13 mouse cellular contexts compared by ENCODE assay signal in genomic region chr10:12813881-12814280, GRCm38 (mm10). TPM values are rescaled to one million over a fixed set of nuclear protein-coding genes. Genes with fewer than 3 reads are reported as not detected.
A peak's percentile ranks its signal among the peaks of the same experiment; 100 is the strongest.
DNase-seq lines count a peak whose midpoint lies in the region; ATAC-seq and TF ChIP-seq lines count a peak whose summit lies in the region.
"Had no signal": no experiment of that assay in that cellular context is flagged by ENCODE, and none has a peak within 500 bp of the region (broad histone marks: within the 10 kb centered on the region; RNA-seq: fewer than 3 reads in every experiment).

No protein-coding gene starts in this region.

- H3K79me2 ChIP-seq in CH12.LX (replicated peaks; ENCODE audit: control insufficient read depth, extremely low read depth, insufficient read depth, poor library complexity, severe bottlenecking), result no peaks in the 10 kb centered on the region

- peak; percentile 83 for TF ChIP-seq EP300 in CH12.LX (IDR thresholded peaks at IDR 0.05; ENCODE audit: low read length)

- no peak for ATAC-seq in heart, embryonic 15.5 days (replicated peaks; ENCODE audit: insufficient number of reproducible peaks, insufficient read depth, low FRiP score, low read depth)
- ATAC-seq in liver, embryonic 12.5 days, result no peak

- no peak overlapping the region for H3K9ac ChIP-seq in heart, embryonic 15.5 days
- no peak overlapping the region for H3K9ac ChIP-seq in CH12.LX (ENCODE audit: insufficient read depth, low read depth)
- peak overlapping the region; percentile 68 for H3K9ac ChIP-seq in liver, embryonic 12.5 days
- H3K9ac ChIP-seq: hindbrain, embryonic 12.5 days had no signal

- H3K4me1 ChIP-seq in heart, embryonic 15.5 days (replicated peaks), result peaks cover 66% of the 10 kb centered on the region
- peaks cover 17 to 25% of the 10 kb centered on the region in 2 experiments for H3K4me1 ChIP-seq in CH12.LX (ENCODE audit: control insufficient read depth in 1 of 2, insufficient read depth in 2 of 2)
- H3K4me1 ChIP-seq in liver, embryonic 12.5 days, result peaks cover 77% of the 10 kb centered on the region
- H3K4me1 ChIP-seq: hindbrain, embryonic 12.5 days had no signal

- 77% methylated on average over 4 of the region's 4 CpGs for WGBS in heart, embryonic 15.5 days
- 35% methylated on average over 4 of the region's 4 CpGs for WGBS in liver, embryonic 12.5 days (ENCODE audit: insufficient replicate concordance)

- H3K4me2 ChIP-seq in heart, embryonic 15.5 days, result no peak overlapping the region
- H3K4me2 ChIP-seq in CH12.LX (ENCODE audit: insufficient read depth, low read depth, poor library complexity, severe bottlenecking), result no peak overlapping the region
- peak overlapping the region; percentile 75 for H3K4me2 ChIP-seq in liver, embryonic 12.5 days
- H3K4me2 ChIP-seq: hindbrain, embryonic 12.5 days had no signal

- no peaks in the 10 kb centered on the region for H3K9me3 ChIP-seq in heart, embryonic 15.5 days (replicated peaks)
- H3K9me3 ChIP-seq in CH12.LX (replicated peaks; ENCODE audit: low read length), result no peaks in the 10 kb centered on the region
- H3K9me3 ChIP-seq in liver, embryonic 12.5 days (replicated peaks), result no peaks in the 10 kb centered on the region
- H3K9me3 ChIP-seq: hindbrain, embryonic 12.5 days; midbrain, embryonic 10.5 days had no signal

- no peak for TF ChIP-seq RAD21 in CH12.LX (IDR thresholded peaks at IDR 0.05; ENCODE audit: low read depth, low read length)

- in situ Hi-C loops in CH12.LX (cut with MboI; ENCODE audit: low pct_ligation_motif_present, low pct_unique_long_range_greater_than_20kb, low sequenced_read_pairs), result no loop called here

- peak overlapping the region; percentile 81 for H3K27ac ChIP-seq in heart, embryonic 15.5 days
- no peak overlapping the region for H3K27ac ChIP-seq in CH12.LX (ENCODE audit: insufficient read depth, low read depth)
- peak overlapping the region; percentile 93 for H3K27ac ChIP-seq in liver, embryonic 12.5 days
- H3K27ac ChIP-seq: hindbrain, embryonic 12.5 days; midbrain, embryonic 10.5 days had no signal

- DNase-seq in heart, postnatal 4 days, result no peak
- DNase-seq in 416B (ENCODE audit: low read depth) (peak; percentile 75), CH12.LX (ENCODE audit: extremely low read depth) (peak; percentile 40)
- no peak for DNase-seq in frontal cortex, postnatal 25 days (ENCODE audit: low spot score in 2 of 2)
- no peak for DNase-seq in frontal cortex, postnatal 36 days (ENCODE audit: low spot score in 2 of 2)
- DNase-seq: cerebellum, adult 11-12 months; embryo, embryonic 11 days; right cerebral cortex, postnatal 4 days had no signal

- no peak for TF ChIP-seq POLR2A in CH12.LX (IDR thresholded peaks at IDR 0.05; ENCODE audit: low read depth, low read length)

- H3K4me3 ChIP-seq in heart, embryonic 15.5 days, result no peak overlapping the region
- no peak overlapping the region for H3K4me3 ChIP-seq in CH12.LX (replicated peaks in 1 of 3; ENCODE audit: low read depth in 2 of 3, low read length in 2 of 3, poor library complexity in 1 of 3)
- H3K4me3 ChIP-seq in liver, embryonic 12.5 days, result peak overlapping the region; percentile 48
- H3K4me3 ChIP-seq: hindbrain, embryonic 12.5 days; midbrain, embryonic 10.5 days; myocyte had no signal

- dilution Hi-C loops in CH12.LX (cut with MboI; ENCODE audit: extremely low pct_ligation_motif_present, extremely low pct_unique_long_range_greater_than_20kb, low sequenced_read_pairs), result no loop called here

- no peaks in the 10 kb centered on the region for H3K36me3 ChIP-seq in heart, embryonic 15.5 days
- no peaks in the 10 kb centered on the region for H3K36me3 ChIP-seq in CH12.LX (replicated peaks in 1 of 2; ENCODE audit: control insufficient read depth in 1 of 2, insufficient read depth in 1 of 2, low read length in 1 of 2)
- no peaks in the 10 kb centered on the region for H3K36me3 ChIP-seq in liver, embryonic 12.5 days
- H3K36me3 ChIP-seq: hindbrain, embryonic 12.5 days; midbrain, embryonic 10.5 days had no signal

- TF ChIP-seq CTCF in CH12.LX (conservative IDR thresholded peaks at IDR 0.05 in 1 of 2, IDR thresholded peaks at IDR 0.05 in 1 of 2; ENCODE audit: low read depth in 2 of 2, low read length in 2 of 2), result no peak

- H3K27me3 ChIP-seq in heart, embryonic 15.5 days, result no peaks in the 10 kb centered on the region
- H3K27me3 ChIP-seq in CH12.LX (replicated peaks), result no peaks in the 10 kb centered on the region
- H3K27me3 ChIP-seq in liver, embryonic 12.5 days (replicated peaks), result no peaks in the 10 kb centered on the region
- H3K27me3 ChIP-seq: hindbrain, embryonic 12.5 days had no signal

TF ChIP-seq in CH12.LX, 34 proteins besides CTCF, POLR2A, EP300 and RAD21:
- TF ChIP-seq USF2 (conservative IDR thresholded peaks at IDR 0.05; ENCODE audit: low read depth, low read length) (no peak), IRF4 (IDR thresholded peaks at IDR 0.05; ENCODE audit: low read depth, low read length) (peak; percentile 37), NELFE (IDR thresholded peaks at IDR 0.05; ENCODE audit: low read depth, low read length) (no peak), ETS1 (conservative IDR thresholded peaks at IDR 0.05; ENCODE audit: low read depth, low read length) (peak; percentile 86), MYC (IDR thresholded peaks at IDR 0.05; ENCODE audit: low read depth, low read length) (no peak), ZC3H11A (IDR thresholded peaks at IDR 0.05; ENCODE audit: low read depth, low read length) (no peak), JUND (conservative IDR thresholded peaks at IDR 0.05; ENCODE audit: low read depth, low read length) (peak; percentile 87), MAX (IDR thresholded peaks at IDR 0.05; ENCODE audit: low read length) (no peak), USF1 (IDR thresholded peaks at IDR 0.05; ENCODE audit: low read depth, low read length) (no peak), MAFK (IDR thresholded peaks at IDR 0.05; ENCODE audit: insufficient replicate concordance, low read length) (0 out of 2 replicates have a peak, but pooled peaks have one; percentile 48), KAT2A (IDR thresholded peaks at IDR 0.05; ENCODE audit: insufficient replicate concordance, low read length) (no peak), ZNF384 (IDR thresholded peaks at IDR 0.05; ENCODE audit: low read depth, low read length) (peak; percentile 42), JUN (IDR thresholded peaks at IDR 0.05; ENCODE audit: insufficient read depth, low read depth, low read length) (peak; percentile 82), HCFC1 (IDR thresholded peaks at IDR 0.05; ENCODE audit: low read depth, low read length) (no peak), TCF12 (IDR thresholded peaks at IDR 0.05; ENCODE audit: low read depth, low read length) (0 out of 2 replicates have a peak, but pooled peaks have one; percentile 31), BHLHE40 (IDR thresholded peaks at IDR 0.05; ENCODE audit: low read depth, low read length) (peak; percentile 96), RCOR1 (conservative IDR thresholded peaks at IDR 0.05; ENCODE audit: low read depth, low read length) (0 out of 2 replicates have a peak, but pooled peaks have one; percentile 42), SMC3 (IDR thresholded peaks at IDR 0.05; ENCODE audit: low read depth, low read length) (no peak), MEF2A (IDR thresholded peaks at IDR 0.05; ENCODE audit: borderline replicate concordance, low read depth, low read length) (peak; percentile 63; the same call in 1 of the 2 replicates), ELF1 (IDR thresholded peaks at IDR 0.05; ENCODE audit: low read depth, low read length) (no peak)

RNA-seq across cellular contexts. Expression of gene Utrn, which starts 55.3 kb away (rescaled TPM):
- 58.8 and 67.5 TPM in 2 replicates for polyA plus RNA-seq in heart, embryonic 15.5 days (2015; fragmentation: Nextera tagmentation; extraction: Ambion mirVana)
- total RNA-seq in heart, postnatal 4 days (2021), result 100 to 1,000 TPM in 1 of 2 experiments, 10 to 100 TPM in 1; 95.0 to 104 TPM
- 0.42 and 1.1 TPM in 2 replicates for total RNA-seq in CH12.LX (2012; rRNA removed)
- 0.46 and 0.67 TPM in 2 replicates for total RNA-seq in CH12.LX (2014; rRNA removed)
- 0.30 and 0.31 TPM in 2 replicates for polyA plus RNA-seq in CH12.LX (2012; ENCODE audit: insufficient read length, low read depth)
- polyA plus RNA-seq in liver, embryonic 12.5 days (2016; fragmentation: Nextera tagmentation; extraction: Ambion mirVana), result 14.9 and 15.3 TPM in 2 replicates

Comparison
In these comparisons a context has a peak if more than half of its experiments do, and no peak if none do; other contexts are left out.
1. DNase-seq: peak in 416B (single experiment) and CH12.LX (single experiment); none in heart, postnatal 4 days (single experiment), frontal cortex, postnatal 25 days (0 of 2) and frontal cortex, postnatal 36 days (0 of 2).
2. RNA of gene Utrn, which starts 55.3 kb away (polyA plus RNA-seq): 58.8 to 67.5 TPM in heart, embryonic 15.5 days and 14.9 to 15.3 TPM in liver, embryonic 12.5 days; 0.30 to 0.31 TPM in CH12.LX; every median in the first group is over 10 times any median in the second.